Mouse (Mus musculus) monocyte, adult 5-6 weeks (primary cell): ENCODE results near the gene Prf1. TPM values are rescaled to one million over a fixed set of nuclear protein-coding genes. Genes with fewer than 3 reads are reported as not detected.

ENCODE experiments used
- ATAC-seq: fragments of 153-309, 156-312 bp; replicated peaks from 2 replicates; pipeline ENCODE4 v1.8.0; 2017; ENCODE audit warnings: mild to moderate bottlenecking; ENCODE audit not compliant: low TSS enrichment, insufficient number of reproducible peaks, severe bottlenecking, poor library complexity, low FRiP score
- total RNA-seq: library from RNA; stranded (forward); fragments of 200-1000, 200-491, 200-594 nt; gene quantifications from 3 replicates; pipeline ENCODE4 v1.2.3, GENCODE M21; 2017

Prf1 gene
- total RNA-seq, 1 experiment from 2014 or later, result 250 TPM

- ATAC-seq, result no peak
Measured at GRCm38 (mm10) chr10:61327545-61327944, 29.9 kb downstream of the Prf1 start.

DNA sequence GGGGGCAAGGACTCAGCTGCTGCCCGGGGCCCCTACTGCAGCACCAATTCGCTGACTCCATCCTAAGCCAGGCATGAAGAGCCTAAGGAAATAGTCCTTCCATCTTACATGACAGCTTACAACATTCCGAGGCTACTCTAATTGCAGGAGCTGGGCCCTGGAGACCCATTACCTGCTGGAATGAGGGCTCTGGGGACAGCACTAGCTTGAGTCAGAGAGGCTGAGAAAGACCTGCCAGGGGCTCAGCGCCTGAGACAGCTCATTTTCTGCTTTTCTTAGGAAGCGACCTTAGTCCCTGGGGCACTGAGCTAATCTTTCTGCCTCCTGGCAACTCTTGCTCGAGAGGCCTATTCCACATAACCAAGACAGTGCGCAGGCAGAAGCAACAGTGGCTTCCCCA is 31.3 kb downstream of the Prf1 start:
- no peak for ATAC-seq

- no peak for ATAC-seq
Measured at GRCm38 (mm10) chr10:61331046-61331445, 33.4 kb downstream of the Prf1 start.

DNA sequence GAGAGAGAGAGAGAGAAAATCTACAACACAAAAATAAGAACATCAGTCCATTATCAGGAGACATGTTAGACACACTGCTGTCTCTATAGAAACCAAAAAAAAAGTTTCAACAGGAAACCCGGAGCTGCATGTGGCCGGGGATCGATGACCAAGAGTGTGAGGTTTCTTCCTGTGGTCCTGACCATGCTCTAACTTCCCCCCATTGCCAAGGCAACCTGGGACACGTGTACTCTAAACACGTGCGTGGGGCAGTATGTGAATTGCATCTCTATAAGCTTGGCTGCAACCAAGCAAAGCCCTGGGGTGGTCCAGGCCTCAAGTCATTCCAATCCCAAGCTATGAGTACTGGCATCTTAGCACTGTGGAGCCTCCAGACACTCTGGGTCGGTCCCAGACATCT is 36.9 kb downstream of the Prf1 start:
- peak; percentile 44 for ATAC-seq

GRCm38 (mm10) chr10:61336137-61336536 is 38.5 kb downstream of the Prf1 start:
- peak; percentile 45; the same call in 1 of the 2 replicates for ATAC-seq

DNA sequence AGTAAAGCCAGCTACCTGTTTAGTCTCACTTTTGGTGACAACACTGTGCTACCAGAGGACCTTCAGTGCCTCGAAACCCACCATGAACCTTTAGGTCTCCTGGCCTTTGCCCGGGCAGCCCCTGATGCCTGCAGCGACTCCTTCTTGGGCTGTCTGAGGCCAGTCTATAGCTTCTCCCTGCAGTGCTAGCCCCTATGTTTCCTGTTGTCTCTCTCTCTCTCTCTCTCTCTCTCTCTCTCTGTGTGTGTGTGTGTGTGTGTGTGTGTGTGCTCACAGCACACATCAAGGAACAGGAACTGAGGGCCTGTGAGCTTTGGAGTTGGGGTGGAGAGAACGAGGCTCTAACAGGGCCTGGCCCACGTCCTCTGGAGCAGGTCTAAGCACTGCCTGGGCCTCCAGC is 39.0 kb downstream of the Prf1 start:
- no peak for ATAC-seq

DNA sequence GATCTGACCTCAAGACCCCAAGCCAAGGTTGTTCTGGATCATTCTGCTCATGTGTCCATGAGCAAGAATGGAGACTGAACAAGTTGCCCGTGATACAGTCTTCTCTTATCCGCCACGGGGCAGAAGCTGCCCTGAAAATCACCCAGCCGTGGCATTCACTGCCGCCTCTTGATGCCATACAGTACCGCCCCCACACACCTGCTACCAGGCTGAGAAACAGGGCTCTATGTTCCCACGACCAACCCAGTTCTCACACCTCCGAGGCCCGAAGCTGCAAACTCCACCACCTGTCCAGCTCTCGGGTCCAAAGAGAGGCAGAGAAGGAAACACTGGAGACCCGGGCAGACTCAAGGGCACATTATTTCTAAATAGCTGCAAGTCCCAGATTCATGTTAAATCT is 40.0 kb downstream of the Prf1 start:
- ATAC-seq, result no peak

DNA sequence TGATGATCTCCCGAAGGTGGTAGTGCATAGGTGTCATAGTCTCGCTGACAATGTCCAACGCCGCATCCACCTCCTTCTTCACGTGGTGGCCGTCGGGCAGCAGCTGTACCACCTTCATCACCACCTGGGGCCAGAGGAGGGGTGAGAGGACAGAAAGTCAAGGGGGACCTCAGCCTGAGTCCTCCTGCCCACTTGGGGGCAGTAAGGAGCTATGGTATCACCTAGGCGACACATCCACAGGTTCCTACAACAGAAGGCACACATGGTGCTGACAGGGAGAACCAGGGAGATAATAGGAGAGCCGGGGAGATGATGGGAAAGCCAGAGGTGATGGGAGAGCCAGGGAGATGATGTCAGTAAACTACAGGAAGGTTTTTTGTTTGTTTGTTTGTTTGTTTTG is 41.6 kb downstream of the Prf1 start:
- ATAC-seq, result no peak

- ATAC-seq, result no peak
Measured at GRCm38 (mm10) chr10:61340247-61340646, 42.6 kb downstream of the Prf1 start.

GRCm38 (mm10) chr10:61341045-61341444 is 43.4 kb downstream of the Prf1 start:
- ATAC-seq, result no peak

DNA sequence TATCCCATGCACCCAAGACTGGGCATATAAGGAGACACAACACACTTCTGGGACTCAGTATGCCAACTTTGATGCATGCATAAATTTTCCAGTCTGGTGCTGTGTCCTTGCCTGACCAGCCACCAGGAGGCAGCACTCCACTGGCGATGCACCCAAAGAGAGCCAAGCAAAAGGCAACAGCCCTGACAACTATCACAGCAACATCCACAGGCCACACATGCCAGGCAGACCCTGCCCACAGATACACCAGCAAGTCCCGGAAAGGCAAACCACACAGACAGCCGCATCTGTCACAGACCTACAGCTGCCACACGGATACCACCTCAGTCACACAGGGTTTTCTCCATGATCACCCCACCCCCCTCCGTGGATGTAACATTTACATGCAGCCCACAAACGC is 43.9 kb downstream of the Prf1 start:
- no peak for ATAC-seq

DNA sequence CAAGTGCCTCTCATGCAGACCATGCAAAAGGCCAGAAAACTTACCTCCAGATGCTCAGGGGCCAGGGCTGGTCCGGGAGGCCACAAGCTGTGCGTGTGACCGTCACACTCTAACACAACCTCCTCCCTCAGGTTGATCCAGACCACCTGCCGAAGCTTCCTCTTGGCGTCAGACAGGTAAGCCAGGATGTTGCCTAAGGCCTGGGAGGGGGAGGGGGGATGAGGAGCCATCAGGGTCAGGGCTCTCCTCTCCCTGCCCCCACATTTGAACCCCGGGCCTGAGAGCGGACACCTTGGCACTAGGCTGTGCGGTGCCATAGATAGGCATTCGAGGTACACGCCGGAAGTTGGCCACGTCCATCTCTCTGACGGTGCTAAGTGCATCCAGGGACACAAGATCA is 45.1 kb downstream of the Prf1 start:
- no peak for ATAC-seq

GRCm38 (mm10) chr10:61343950-61344349 is 46.3 kb downstream of the Prf1 start:
- ATAC-seq, result no peak

DNA sequence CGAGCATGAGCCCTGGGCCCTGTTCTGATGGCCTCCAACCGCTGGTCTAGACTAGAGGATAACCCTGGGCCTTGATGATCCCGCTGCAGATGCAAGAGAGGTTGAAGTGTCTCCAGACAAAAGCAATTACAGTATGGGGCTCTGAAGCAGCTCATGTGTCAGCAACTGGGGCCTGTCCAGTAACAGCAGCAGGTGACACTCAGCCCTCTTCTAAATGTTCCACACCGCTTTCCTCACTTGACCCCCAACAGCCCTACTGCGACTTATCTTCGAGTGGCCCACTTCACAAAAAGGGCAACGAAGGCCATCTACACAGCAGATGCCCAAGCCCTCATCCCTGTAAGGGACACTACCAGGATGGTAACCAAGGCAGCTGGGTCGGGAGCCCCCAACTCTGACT is 47.5 kb downstream of the Prf1 start:
- no peak for ATAC-seq

- no peak for ATAC-seq
Measured at GRCm38 (mm10) chr10:61346374-61346773, 48.7 kb downstream of the Prf1 start.

DNA sequence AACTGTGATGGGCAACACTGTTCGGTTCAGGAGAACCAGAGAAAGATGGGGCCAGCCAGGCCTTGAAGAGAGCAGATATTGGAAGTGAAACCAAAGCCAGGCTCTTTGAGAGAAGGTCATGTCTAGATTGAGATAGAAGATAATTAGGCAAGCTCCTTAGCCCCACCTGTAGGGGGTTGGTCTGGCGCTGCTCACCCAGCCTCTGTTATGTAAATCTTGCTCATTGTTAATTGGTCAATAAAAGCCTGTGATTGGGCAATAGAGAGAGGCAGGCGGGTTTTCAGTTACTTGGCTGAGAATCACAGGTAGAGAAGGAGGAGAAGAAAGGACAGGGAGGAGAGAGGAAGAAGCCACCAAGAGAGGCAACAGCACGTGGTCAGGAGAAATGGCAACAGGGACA is 53.6 kb downstream of the Prf1 start:
- ATAC-seq, result no peak

Other genes starting within 250 kb of the Prf1 start
- not detected in 3 replicates for gene Pcbd1, start 208.5 kb upstream of the Prf1 start, total RNA-seq
- gene Sgpl1, start 150.1 kb upstream of the Prf1 start, total RNA-seq, result 60.5 to 72.5 TPM (median 69.9 TPM) in 3 replicates
- gene Tbata, start 125.9 kb upstream of the Prf1 start, total RNA-seq, result not detected in 3 replicates
- gene Adamts14, start 24.4 kb upstream of the Prf1 start, total RNA-seq, result 25.6 to 108 TPM (median 30.9 TPM) in 3 replicates
- 1.8 to 8.2 TPM (median 7.5 TPM) in 3 replicates for gene Pald1, start 85.7 kb downstream of the Prf1 start, total RNA-seq
- 0.49 TPM in 1 of 3 replicates, not detected in the others for gene Nodal, start 120.1 kb downstream of the Prf1 start, total RNA-seq
- 9.4 to 20.7 TPM (median 11.8 TPM) in 3 replicates for gene Eif4ebp2, start 154.8 kb downstream of the Prf1 start, total RNA-seq
- 2.1 to 4.9 TPM (median 3.3 TPM) in 3 replicates for gene Lrrc20, start 178.0 kb downstream of the Prf1 start, total RNA-seq